Mouse (Mus musculus) stomach, postnatal 0 days (tissue): ENCODE results near the gene Unc5b.

Experiments used
- CTCF ChIP-seq: IDR thresholded peaks from 2 replicates; pipeline ENCODE4 v1.5.1; 2016; ENCODE audit warnings: antibody characterized with exemption, low read depth, mild to moderate bottlenecking, moderate library complexity
- EP300 ChIP-seq: optimal IDR thresholded peaks from 2 replicates; pipeline ENCODE3; 2016; ENCODE audit warnings: antibody characterized with exemption

DNA sequence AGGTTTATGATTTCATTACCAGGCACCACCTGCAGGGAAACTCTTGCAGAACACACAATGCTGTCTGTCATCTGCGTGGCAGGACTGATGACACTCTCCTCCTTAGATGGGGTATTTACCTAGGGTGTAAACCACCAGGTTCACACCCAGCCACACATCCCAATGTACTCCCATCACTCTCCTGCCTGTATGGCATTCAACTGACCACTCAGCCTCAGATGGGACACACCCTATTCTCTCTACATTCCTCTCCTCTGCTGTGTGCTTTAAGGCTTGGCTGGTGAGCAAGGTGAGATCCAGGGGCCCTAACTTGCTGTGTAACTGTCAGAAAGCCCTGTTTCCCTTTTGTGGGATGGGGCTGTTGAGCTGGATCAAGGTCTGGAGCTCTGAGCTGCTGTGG, 69.3 kb downstream of the Unc5b start:
- TF ChIP-seq CTCF, result no peak
- no peak for TF ChIP-seq EP300
